Mouse (Mus musculus): ENCODE measurements around the gene Hipk3. TPM values are rescaled to one million over a fixed set of nuclear protein-coding genes. Genes with fewer than 3 reads are reported as not detected.

Hipk3 gene
- total and polyA plus RNA-seq, 3 experiments: 12.2 to 69.2 (median 49.7) TPM

GRCm38 (mm10) chr2:104431067-104431466 lies 63.2 kb downstream of the Hipk3 start:
- Histone ChIP-seq H3K4me3 (ENCODE audit: low read depth, low read length) (no peak overlapping the region), H3K36me3 (replicated peaks) (peaks cover 72% of the 10 kb centered on the region), H3K27me3 (ENCODE audit: insufficient read depth, low read length) (no peaks in the 10 kb centered on the region), H3K9me3 (replicated peaks) (no peaks in the 10 kb centered on the region), H3K4me1 (ENCODE audit: insufficient read depth, low read depth, low read length) (no peaks in the 10 kb centered on the region)
- no peak for TF ChIP-seq GATA1 (IDR thresholded peaks at IDR 0.05; ENCODE audit: borderline replicate concordance, low read length)
- ATAC-seq (ENCODE audit: extremely low read depth, insufficient number of reproducible peaks, low FRiP score, poor library complexity, severe bottlenecking): no peak
- DNase-seq (ENCODE audit: low spot score): no peak

- Histone ChIP-seq H3K9me3 (replicated peaks) (no peaks in the 10 kb centered on the region), H3K27me3 (ENCODE audit: insufficient read depth, low read length) (no peaks in the 10 kb centered on the region), H3K4me3 (ENCODE audit: low read depth, low read length) (no peak overlapping the region), H3K36me3 (replicated peaks) (peaks cover 71% of the 10 kb centered on the region), H3K4me1 (ENCODE audit: insufficient read depth, low read depth, low read length) (no peaks in the 10 kb centered on the region)
- no peak for ATAC-seq (ENCODE audit: extremely low read depth, insufficient number of reproducible peaks, low FRiP score, poor library complexity, severe bottlenecking)
- TF ChIP-seq POLR2AphosphoS5 (IDR thresholded peaks at IDR 0.05; ENCODE audit: insufficient replicate concordance, low read depth, low read length): no peak
- no peak for TF ChIP-seq GATA2 (IDR thresholded peaks at IDR 0.05; ENCODE audit: borderline replicate concordance, low read depth, low read length)
- no peak for TF ChIP-seq CTCF (IDR thresholded peaks at IDR 0.05; ENCODE audit: low read depth, low read length)
- TF ChIP-seq TAL1 (conservative IDR thresholded peaks at IDR 0.05; ENCODE audit: low read depth, low read length): no peak
- no peak for TF ChIP-seq GATA1 (IDR thresholded peaks at IDR 0.05; ENCODE audit: borderline replicate concordance, low read length)
- no peak for DNase-seq (ENCODE audit: low spot score)
Measured at GRCm38 (mm10) chr2:104430566-104430965, 63.7 kb downstream of the Hipk3 start.

DNA sequence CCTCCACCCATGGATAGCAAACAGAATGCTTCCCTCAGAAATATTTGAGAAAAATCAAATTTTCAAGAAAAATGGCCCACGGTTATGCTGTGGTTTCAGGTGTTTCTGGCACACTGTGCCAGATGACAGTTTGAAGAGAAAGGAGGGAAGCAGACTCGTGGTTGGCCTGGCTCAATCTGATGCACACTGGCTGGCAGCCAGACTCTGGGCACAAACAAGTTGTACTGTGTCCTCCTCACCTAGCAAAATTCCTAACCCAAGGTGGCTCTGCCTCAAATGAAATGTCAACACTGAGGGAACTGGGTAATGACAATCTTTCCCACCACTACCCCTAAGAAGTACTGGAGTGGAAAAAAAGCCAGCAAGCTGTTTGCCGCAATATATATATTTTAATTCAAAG lies 68.1 kb downstream of the Hipk3 start:
- no peak for ATAC-seq (ENCODE audit: extremely low read depth, insufficient number of reproducible peaks, low FRiP score, poor library complexity, severe bottlenecking)

DNA sequence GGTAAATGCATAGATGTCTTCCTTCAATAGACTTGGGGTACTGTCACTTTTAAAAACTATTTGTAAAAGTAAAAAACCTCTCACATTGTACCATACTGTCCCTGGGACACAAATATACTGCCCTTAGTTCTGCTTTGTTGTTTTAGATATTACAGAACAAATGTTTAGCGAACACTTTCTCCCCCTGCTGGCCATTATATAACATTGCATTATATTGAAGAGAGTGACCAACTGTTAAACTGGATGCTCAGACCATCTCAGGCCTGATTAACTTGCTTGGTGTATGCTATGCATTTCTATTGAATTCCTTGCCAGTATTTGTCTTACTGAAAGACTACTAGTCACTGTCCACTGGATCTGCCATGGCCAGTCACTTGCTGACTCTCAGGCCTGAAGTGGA lies 72.0 kb downstream of the Hipk3 start:
- H3K4me1 ChIP-seq (ENCODE audit: insufficient read depth, low read depth, low read length): peaks cover 16% of the 10 kb centered on the region
- 0 out of 2 replicates have a peak, but pooled peaks have one; percentile 26 for TF ChIP-seq CTCF (IDR thresholded peaks at IDR 0.05; ENCODE audit: low read depth, low read length)
- TF ChIP-seq GATA2 (IDR thresholded peaks at IDR 0.05; ENCODE audit: borderline replicate concordance, low read depth, low read length): no peak
- TF ChIP-seq POLR2AphosphoS5 (IDR thresholded peaks at IDR 0.05; ENCODE audit: insufficient replicate concordance, low read depth, low read length): no peak
- DNase-seq (ENCODE audit: low spot score): peak; percentile 19
- no peaks in the 10 kb centered on the region for H3K9me3 ChIP-seq (replicated peaks)
- H3K36me3 ChIP-seq (replicated peaks): peaks cover 15% of the 10 kb centered on the region
- no peak for ATAC-seq (ENCODE audit: extremely low read depth, insufficient number of reproducible peaks, low FRiP score, poor library complexity, severe bottlenecking)
- H3K27me3 ChIP-seq (ENCODE audit: insufficient read depth, low read length): no peaks in the 10 kb centered on the region
- no peak overlapping the region for H3K4me3 ChIP-seq (ENCODE audit: low read depth, low read length)

More for the DNA sequence above, 68.1 kb downstream of the Hipk3 start:
- H3K27me3 ChIP-seq (ENCODE audit: insufficient read depth, low read length): no peaks in the 10 kb centered on the region
- DNase-seq (ENCODE audit: low spot score): no peak
- H3K36me3 ChIP-seq (replicated peaks): peaks cover 43% of the 10 kb centered on the region
- no peak overlapping the region for H3K4me3 ChIP-seq (ENCODE audit: low read depth, low read length)
- TF ChIP-seq POLR2AphosphoS5 (IDR thresholded peaks at IDR 0.05; ENCODE audit: insufficient replicate concordance, low read depth, low read length): no peak
- TF ChIP-seq CTCF (IDR thresholded peaks at IDR 0.05; ENCODE audit: low read depth, low read length): no peak
- TF ChIP-seq TAL1 (conservative IDR thresholded peaks at IDR 0.05; ENCODE audit: low read depth, low read length): no peak
- no peak for TF ChIP-seq GATA1 (IDR thresholded peaks at IDR 0.05; ENCODE audit: borderline replicate concordance, low read length)
- TF ChIP-seq GATA2 (IDR thresholded peaks at IDR 0.05; ENCODE audit: borderline replicate concordance, low read depth, low read length): no peak
- peaks cover 2% of the 10 kb centered on the region for H3K4me1 ChIP-seq (ENCODE audit: insufficient read depth, low read depth, low read length)
- H3K9me3 ChIP-seq (replicated peaks): no peaks in the 10 kb centered on the region

GRCm38 (mm10) chr2:104420805-104421204 lies 73.4 kb downstream of the Hipk3 start:
- Histone ChIP-seq H3K4me1 (ENCODE audit: insufficient read depth, low read depth, low read length) (peaks cover 16% of the 10 kb centered on the region), H3K9me3 (replicated peaks) (no peaks in the 10 kb centered on the region), H3K4me3 (ENCODE audit: low read depth, low read length) (no peak overlapping the region), H3K36me3 (replicated peaks) (peaks cover 8% of the 10 kb centered on the region), H3K27me3 (ENCODE audit: insufficient read depth, low read length) (no peaks in the 10 kb centered on the region)
- TF ChIP-seq TAL1 (conservative IDR thresholded peaks at IDR 0.05; ENCODE audit: low read depth, low read length) (peak; percentile 37; the same call in 1 of the 2 replicates), GATA1 (IDR thresholded peaks at IDR 0.05; ENCODE audit: borderline replicate concordance, low read length) (no peak), CTCF (IDR thresholded peaks at IDR 0.05; ENCODE audit: low read depth, low read length) (no peak)
- ATAC-seq (ENCODE audit: extremely low read depth, insufficient number of reproducible peaks, low FRiP score, poor library complexity, severe bottlenecking) (peak; percentile 61), DNase-seq (ENCODE audit: low spot score) (no peak)

DNA sequence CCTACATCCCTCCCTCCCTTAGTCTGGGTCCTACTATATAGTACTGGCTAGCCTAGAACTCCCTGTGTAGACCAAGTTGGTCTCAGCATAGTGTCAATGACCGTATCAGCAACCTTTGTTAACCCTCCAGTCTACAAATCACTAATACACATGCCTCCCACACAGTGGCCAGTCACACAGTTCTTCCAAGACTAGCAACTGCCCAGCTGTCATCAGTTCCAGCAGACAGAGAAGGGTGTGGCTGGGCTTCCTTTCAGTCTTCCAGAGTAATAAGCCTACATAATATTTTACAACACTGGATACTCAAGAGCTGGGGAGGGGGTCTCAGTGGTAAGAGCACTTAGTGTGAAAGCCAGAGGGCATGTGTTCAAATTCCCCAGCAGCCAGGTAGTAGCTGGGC lies 74.2 kb downstream of the Hipk3 start:
- Histone ChIP-seq H3K4me3 (ENCODE audit: low read depth, low read length) (no peak overlapping the region), H3K9me3 (replicated peaks) (no peaks in the 10 kb centered on the region), H3K36me3 (replicated peaks) (peaks cover 2% of the 10 kb centered on the region), H3K27me3 (ENCODE audit: insufficient read depth, low read length) (no peaks in the 10 kb centered on the region), H3K4me1 (ENCODE audit: insufficient read depth, low read depth, low read length) (peaks cover 20% of the 10 kb centered on the region)
- no peak for DNase-seq (ENCODE audit: low spot score)
- no peak for ATAC-seq (ENCODE audit: extremely low read depth, insufficient number of reproducible peaks, low FRiP score, poor library complexity, severe bottlenecking)
- TF ChIP-seq GATA1 (IDR thresholded peaks at IDR 0.05; ENCODE audit: borderline replicate concordance, low read length) (no peak), TAL1 (conservative IDR thresholded peaks at IDR 0.05; ENCODE audit: low read depth, low read length) (no peak), GATA2 (IDR thresholded peaks at IDR 0.05; ENCODE audit: borderline replicate concordance, low read depth, low read length) (no peak), POLR2AphosphoS5 (IDR thresholded peaks at IDR 0.05; ENCODE audit: insufficient replicate concordance, low read depth, low read length) (no peak), CTCF (IDR thresholded peaks at IDR 0.05; ENCODE audit: low read depth, low read length) (no peak)

DNA sequence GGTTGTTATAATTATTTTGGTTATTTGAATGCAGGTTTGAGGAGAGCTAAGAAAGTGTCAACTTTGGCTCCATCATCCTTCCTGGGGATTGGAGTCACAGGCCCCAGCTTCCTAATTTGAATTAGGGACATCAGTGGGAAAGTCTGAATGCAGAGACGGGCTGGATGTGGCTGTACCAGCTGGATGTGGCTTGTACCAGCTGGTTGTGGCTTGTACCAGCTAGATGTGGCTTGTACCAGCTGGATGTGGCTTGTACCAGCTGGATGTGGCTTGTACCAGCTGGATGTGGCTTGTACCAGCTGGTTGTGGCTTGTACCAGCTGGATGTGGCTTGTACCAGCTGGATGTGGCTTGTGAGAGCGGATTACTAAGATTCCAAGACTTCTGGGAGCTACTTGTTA lies 74.8 kb downstream of the Hipk3 start:
- Histone ChIP-seq H3K36me3 (replicated peaks) (no peaks in the 10 kb centered on the region), H3K9me3 (replicated peaks) (no peaks in the 10 kb centered on the region), H3K4me3 (ENCODE audit: low read depth, low read length) (no peak overlapping the region), H3K27me3 (ENCODE audit: insufficient read depth, low read length) (no peaks in the 10 kb centered on the region), H3K4me1 (ENCODE audit: insufficient read depth, low read depth, low read length) (peaks cover 20% of the 10 kb centered on the region)
- no peak for ATAC-seq (ENCODE audit: extremely low read depth, insufficient number of reproducible peaks, low FRiP score, poor library complexity, severe bottlenecking)
- DNase-seq (ENCODE audit: low spot score): no peak
- TF ChIP-seq GATA2 (IDR thresholded peaks at IDR 0.05; ENCODE audit: borderline replicate concordance, low read depth, low read length) (no peak), GATA1 (IDR thresholded peaks at IDR 0.05; ENCODE audit: borderline replicate concordance, low read length) (no peak), TAL1 (conservative IDR thresholded peaks at IDR 0.05; ENCODE audit: low read depth, low read length) (no peak), CTCF (IDR thresholded peaks at IDR 0.05; ENCODE audit: low read depth, low read length) (no peak), POLR2AphosphoS5 (IDR thresholded peaks at IDR 0.05; ENCODE audit: insufficient replicate concordance, low read depth, low read length) (no peak)

Data from G1E (cell line).